Mouse (Mus musculus) myocyte (in vitro differentiated cells): ENCODE data around the gene Nupl2.

Experiments
- MAX ChIP-seq: IDR thresholded peaks from one replicate; pipeline ENCODE4 v1.6.1; 2011; ENCODE audit warnings: low read depth, mild to moderate bottlenecking, control low read depth
- POLR2A ChIP-seq: IDR thresholded peaks from one replicate; pipeline ENCODE4 v1.6.1; 2011; ENCODE audit warnings: low read depth, mild to moderate bottlenecking, control low read depth, moderate library complexity; ENCODE audit not compliant: insufficient read length
- POLR2AphosphoS2 ChIP-seq: IDR thresholded peaks from one replicate; pipeline ENCODE4 v1.6.1; 2011; ENCODE audit warnings: low read depth, control low read depth; ENCODE audit not compliant: insufficient read length

DNA sequence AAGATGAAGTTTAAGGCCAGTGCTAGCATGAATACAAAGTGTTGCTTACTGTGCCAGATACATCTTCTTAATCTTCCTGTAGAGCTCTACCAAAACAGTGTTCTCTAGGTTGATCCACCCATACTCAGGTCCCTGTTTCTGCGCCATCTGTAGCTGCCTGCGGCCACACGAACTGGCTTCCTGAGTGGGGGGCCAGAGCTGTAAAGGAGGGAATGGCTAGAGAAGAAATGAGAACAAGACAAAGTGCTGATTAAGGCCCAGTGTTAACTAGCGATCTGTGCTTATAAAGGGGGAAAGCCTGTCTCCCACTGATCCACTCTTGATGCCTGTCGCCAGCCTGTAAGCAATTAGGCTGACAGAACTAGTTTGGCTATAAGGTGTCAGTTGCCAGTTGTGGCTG lies 38.5 kb downstream of the Nupl2 start:
- TF ChIP-seq POLR2A: no peak
- TF ChIP-seq MAX: no peak
- TF ChIP-seq POLR2AphosphoS2: no peak
